Mouse (Mus musculus) lung, embryonic 14.5 days (tissue): ENCODE data around the gene Col19a1. TPM values are rescaled to one million over a fixed set of nuclear protein-coding genes. Genes with fewer than 3 reads are reported as not detected.

Source experiments
- ATAC-seq: fragments of 200-750 bp; cut with Nextera tagmentation; 2 replicates; pipeline ENCODE4 v1.8.0; 2017; ENCODE audit warnings: mild to moderate bottlenecking, moderate TSS enrichment, moderate library complexity; ENCODE audit not compliant: insufficient read depth
- DNase-seq: peaks from one replicate; pipeline ENCODE4 v3.0.0-alpha.2; 2015
- H3K27ac ChIP-seq: fragments of 300-500 bp; sonication (generic); 2 replicates; pipeline ENCODE4 v1.5.1; 2014; ENCODE audit warnings: low read depth, mild to moderate bottlenecking, moderate library complexity
- H3K27me3 ChIP-seq: fragments of 300-500 bp; sonication (generic); 2 replicates; pipeline ENCODE4 v1.6.1; 2014; ENCODE audit warnings: low read length, control low read depth; ENCODE audit not compliant: insufficient read depth
- H3K36me3 ChIP-seq: fragments of 300-500 bp; sonication (generic); 2 replicates; pipeline ENCODE4 v1.6.1; 2014; ENCODE audit warnings: control low read depth; ENCODE audit not compliant: insufficient read depth
- H3K4me1 ChIP-seq: fragments of 300-500 bp; sonication (generic); 2 replicates; pipeline ENCODE4 v1.6.1; 2014; ENCODE audit warnings: antibody characterized with exemption, control low read depth; ENCODE audit not compliant: insufficient read depth
- H3K4me2 ChIP-seq: fragments of 300-500 bp; sonication (generic); 2 replicates; pipeline ENCODE4 v1.6.1; 2014; ENCODE audit warnings: mild to moderate bottlenecking
- H3K4me3 ChIP-seq: fragments of 300-500 bp; sonication (generic); 2 replicates; pipeline ENCODE4 v1.5.1; 2014; ENCODE audit warnings: low read depth, low read length
- H3K9ac ChIP-seq: fragments of 300-500 bp; sonication (generic); 2 replicates; pipeline ENCODE4 v1.6.1; 2014
- H3K9me3 ChIP-seq: fragments of 300-500 bp; sonication (generic); 2 replicates; pipeline ENCODE4 v1.6.1; 2016; ENCODE audit warnings: low read depth, low read length, control low read depth
- CTCF ChIP-seq: IDR thresholded peaks from 2 replicates; pipeline ENCODE4 v1.5.1; 2016; ENCODE audit warnings: antibody characterized with exemption, low read depth
- WGBS: fragments of 180-500 bp; shearing (Covaris S2); extraction: QIAGEN DNeasy Blood & Tissue Kit; methylation state at CpG from one replicate; pipeline ENCODE4 v1.1.7; 2014; 5-methylcytosine and 5-hydroxymethylcytosine counted together
- polyA plus RNA-seq: library from polyadenylated mRNA; unstranded; fragments of >200 nt; fragmentation: Nextera tagmentation; extraction: Ambion mirVana; gene quantifications from 2 replicates; pipeline ENCODE4 v1.2.1, GENCODE M21; 2014

Gene Col19a1
- polyA plus RNA-seq, 1 experiment from 2014 or later, result not detected

- Histone ChIP-seq H3K4me1 (no peaks in the 10 kb centered on the region), H3K36me3 (no peaks in the 10 kb centered on the region), H3K27ac (no peak overlapping the region), H3K9me3 (no peaks in the 10 kb centered on the region), H3K27me3 (no peaks in the 10 kb centered on the region), H3K4me2 (no peak overlapping the region), H3K4me3 (no peak overlapping the region), H3K9ac (no peak overlapping the region)
- no peak for TF ChIP-seq CTCF
- ATAC-seq (no peak), DNase-seq (no peak)
- 64% methylated on average over 4 of the region's 4 CpGs for WGBS
Observed at GRCm38 (mm10) chr1:24310847-24311246, 276.4 kb downstream of the Col19a1 start.

- DNase-seq (no peak), ATAC-seq (no peak)
- H3K36me3 ChIP-seq, result no peaks in the 10 kb centered on the region
- H3K9ac ChIP-seq, result no peak overlapping the region
- H3K4me3 ChIP-seq, result no peak overlapping the region
- no peaks in the 10 kb centered on the region for H3K9me3 ChIP-seq
- H3K4me1 ChIP-seq, result no peaks in the 10 kb centered on the region
- WGBS, result 70% methylated on average over 2 of the region's 2 CpGs
- no peak overlapping the region for H3K27ac ChIP-seq
- H3K27me3 ChIP-seq, result no peaks in the 10 kb centered on the region
- no peak for TF ChIP-seq CTCF
- no peak overlapping the region for H3K4me2 ChIP-seq
Observed at GRCm38 (mm10) chr1:24310193-24310592, 277.1 kb downstream of the Col19a1 start.

DNA sequence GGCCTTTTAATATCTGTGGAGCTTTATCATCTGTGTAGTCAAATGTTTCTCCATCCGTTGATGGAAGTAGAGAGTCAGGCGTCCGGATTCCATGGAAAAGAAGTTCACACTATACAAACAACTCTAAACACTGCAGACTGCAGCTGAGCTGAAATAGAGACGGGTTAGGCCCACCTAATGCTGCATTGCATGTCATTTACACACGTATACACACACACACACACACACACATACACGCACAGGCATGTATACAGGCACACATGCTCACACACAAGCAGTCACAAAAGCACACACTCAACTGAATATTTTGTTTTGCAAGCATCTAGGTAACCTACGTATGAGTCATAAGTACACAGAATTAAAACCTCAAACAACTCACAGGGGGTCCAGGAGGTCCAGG lies 284.2 kb downstream of the Col19a1 start:
- Histone ChIP-seq H3K4me3 (no peak overlapping the region), H3K9me3 (no peaks in the 10 kb centered on the region), H3K36me3 (no peaks in the 10 kb centered on the region), H3K27ac (no peak overlapping the region), H3K4me2 (no peak overlapping the region), H3K4me1 (no peaks in the 10 kb centered on the region), H3K27me3 (no peaks in the 10 kb centered on the region), H3K9ac (no peak overlapping the region)
- 64% methylated on average over 7 of the region's 7 CpGs for WGBS
- no peak for TF ChIP-seq CTCF
- ATAC-seq (peak; percentile 44; the same call in 1 of the 2 replicates), DNase-seq (no peak)

- WGBS, result 10% methylated on average over 8 of the region's 8 CpGs
- DNase-seq, result peak; percentile 87
- TF ChIP-seq CTCF, result peak; percentile 82
- peak; percentile 91; the same call in 1 of the 2 replicates for ATAC-seq
- Histone ChIP-seq H3K27ac (no peak overlapping the region), H3K36me3 (no peaks in the 10 kb centered on the region), H3K4me1 (no peaks in the 10 kb centered on the region), H3K27me3 (no peaks in the 10 kb centered on the region), H3K4me3 (no peak overlapping the region), H3K4me2 (no peak overlapping the region), H3K9ac (no peak overlapping the region), H3K9me3 (no peaks in the 10 kb centered on the region)
Observed at GRCm38 (mm10) chr1:24302674-24303073, 284.6 kb downstream of the Col19a1 start.

DNA sequence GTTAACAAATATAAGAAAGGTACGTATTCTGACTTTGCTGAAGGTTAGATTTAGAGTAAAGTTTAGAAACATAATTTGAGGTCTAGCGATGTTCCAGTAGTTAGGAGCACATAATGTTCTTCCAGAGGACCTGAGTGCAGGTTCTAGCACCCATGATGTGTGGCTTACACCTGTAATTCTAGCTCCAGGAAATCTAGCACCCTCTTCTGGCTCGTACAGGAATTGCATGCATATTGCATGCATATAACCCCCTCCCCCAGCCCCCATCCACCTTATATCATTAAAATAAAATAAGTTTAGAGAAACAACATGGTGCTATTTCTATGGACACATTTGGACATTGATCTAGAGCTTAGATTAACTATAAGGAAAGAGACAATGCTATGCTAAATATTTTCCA lies 286.6 kb downstream of the Col19a1 start:
- H3K9me3 ChIP-seq, result no peaks in the 10 kb centered on the region
- H3K4me1 ChIP-seq, result no peaks in the 10 kb centered on the region
- no peak overlapping the region for H3K27ac ChIP-seq
- no peaks in the 10 kb centered on the region for H3K36me3 ChIP-seq
- no peak for DNase-seq
- 0 out of 2 replicates have a peak, but pooled peaks have one; percentile 21 for TF ChIP-seq CTCF
- no peaks in the 10 kb centered on the region for H3K27me3 ChIP-seq
- no peak overlapping the region for H3K4me2 ChIP-seq
- ATAC-seq, result no peak
- H3K4me3 ChIP-seq, result no peak overlapping the region
- 86% methylated on average over 3 of the region's 3 CpGs for WGBS
- H3K9ac ChIP-seq, result no peak overlapping the region

- H3K4me3 ChIP-seq, result no peak overlapping the region
- H3K9ac ChIP-seq, result no peak overlapping the region
- no peak for TF ChIP-seq CTCF
- H3K9me3 ChIP-seq, result no peaks in the 10 kb centered on the region
- no peak overlapping the region for H3K27ac ChIP-seq
- ATAC-seq (no peak), DNase-seq (no peak)
- no peaks in the 10 kb centered on the region for H3K27me3 ChIP-seq
- no peaks in the 10 kb centered on the region for H3K4me1 ChIP-seq
- H3K4me2 ChIP-seq, result no peak overlapping the region
- no peaks in the 10 kb centered on the region for H3K36me3 ChIP-seq
- WGBS, result 74% methylated on average over 7 of the region's 7 CpGs
Observed at GRCm38 (mm10) chr1:24294979-24295942, 292.0 kb downstream of the Col19a1 start.

- 71% methylated on average over 2 of the region's 2 CpGs for WGBS
- Histone ChIP-seq H3K4me2 (no peak overlapping the region), H3K9ac (no peak overlapping the region), H3K4me1 (no peaks in the 10 kb centered on the region), H3K4me3 (no peak overlapping the region), H3K27me3 (no peaks in the 10 kb centered on the region), H3K36me3 (no peaks in the 10 kb centered on the region), H3K9me3 (no peaks in the 10 kb centered on the region), H3K27ac (no peak overlapping the region)
- TF ChIP-seq CTCF, result no peak
- ATAC-seq (no peak), DNase-seq (no peak)
Observed at GRCm38 (mm10) chr1:24292515-24292914, 294.8 kb downstream of the Col19a1 start.
